Mouse (Mus musculus): ENCODE results near the gene Ctnna3.
"Not testable (repeated sequence)": the region's sequence is repeated elsewhere in the genome, so short reads cannot be mapped to it uniquely, and the experiment has no call there.

The Ctnna3 gene

GRCm38 (mm10) chr10:64571311-64571710 is 1141.4 kb downstream of the Ctnna3 start:
- no peak for DNase-seq (ENCODE audit: low spot score in 2 of 2)

- no peak for DNase-seq (ENCODE audit: low spot score in 2 of 2)
Measured at GRCm38 (mm10) chr10:64588116-64588515, 1158.2 kb downstream of the Ctnna3 start.

GRCm38 (mm10) chr10:64636760-64637159 is 1206.9 kb downstream of the Ctnna3 start:
- DNase-seq (ENCODE audit: low spot score in 2 of 2), result no peak

GRCm38 (mm10) chr10:64639061-64639460 is 1209.2 kb downstream of the Ctnna3 start:
- DNase-seq (ENCODE audit: low spot score in 2 of 2), result no peak

- no peak for DNase-seq (ENCODE audit: low spot score in 2 of 2)
Measured at GRCm38 (mm10) chr10:64641093-64641492, 1211.2 kb downstream of the Ctnna3 start.

- DNase-seq (ENCODE audit: low spot score in 2 of 2), result no peak
Measured at GRCm38 (mm10) chr10:64641576-64641975, 1211.7 kb downstream of the Ctnna3 start.

GRCm38 (mm10) chr10:64643976-64644375 is 1214.1 kb downstream of the Ctnna3 start:
- DNase-seq (ENCODE audit: low spot score in 2 of 2), result no peak

GRCm38 (mm10) chr10:64661190-64661589 is 1231.3 kb downstream of the Ctnna3 start:
- DNase-seq (ENCODE audit: low spot score in 2 of 2), result no peak

- DNase-seq (ENCODE audit: low spot score in 2 of 2), result no peak
Measured at GRCm38 (mm10) chr10:64671469-64671868, 1241.6 kb downstream of the Ctnna3 start.

GRCm38 (mm10) chr10:64675796-64676195 is 1245.9 kb downstream of the Ctnna3 start:
- DNase-seq (ENCODE audit: low spot score in 2 of 2), result no peak

GRCm38 (mm10) chr10:64710017-64710416 is 1280.1 kb downstream of the Ctnna3 start:
- DNase-seq (ENCODE audit: low spot score in 2 of 2), result no peak

- no peak for DNase-seq (ENCODE audit: low spot score in 2 of 2)
Measured at GRCm38 (mm10) chr10:64718036-64718435, 1288.1 kb downstream of the Ctnna3 start.

GRCm38 (mm10) chr10:64735692-64736091 is 1305.8 kb downstream of the Ctnna3 start:
- no peak for DNase-seq (ENCODE audit: low spot score in 2 of 2)

- DNase-seq (ENCODE audit: low spot score in 2 of 2), result no peak
Measured at GRCm38 (mm10) chr10:64736616-64737015, 1306.7 kb downstream of the Ctnna3 start.

- DNase-seq (ENCODE audit: low spot score in 2 of 2), result not testable (repeated sequence)
Measured at GRCm38 (mm10) chr10:64741721-64742120, 1311.8 kb downstream of the Ctnna3 start.

- not testable (repeated sequence) for DNase-seq (ENCODE audit: low spot score in 2 of 2)
Measured at GRCm38 (mm10) chr10:64744099-64744498, 1314.2 kb downstream of the Ctnna3 start.

GRCm38 (mm10) chr10:64748651-64749050 is 1318.8 kb downstream of the Ctnna3 start:
- DNase-seq (ENCODE audit: low spot score in 2 of 2), result no peak

- DNase-seq (ENCODE audit: low spot score in 2 of 2), result no peak
Measured at GRCm38 (mm10) chr10:64750791-64751190, 1320.9 kb downstream of the Ctnna3 start.

- DNase-seq (ENCODE audit: low spot score in 2 of 2), result no peak
Measured at GRCm38 (mm10) chr10:64836315-64836714, 1406.4 kb downstream of the Ctnna3 start.

GRCm38 (mm10) chr10:64861439-64861838 is 1431.5 kb downstream of the Ctnna3 start:
- DNase-seq (ENCODE audit: low spot score in 2 of 2), result no peak

GRCm38 (mm10) chr10:64870888-64871287 is 1441.0 kb downstream of the Ctnna3 start:
- no peak for DNase-seq (ENCODE audit: low spot score in 2 of 2)

GRCm38 (mm10) chr10:64876506-64876905 is 1446.6 kb downstream of the Ctnna3 start:
- no peak for DNase-seq (ENCODE audit: low spot score in 2 of 2)

- DNase-seq (ENCODE audit: low spot score in 2 of 2), result no peak
Measured at GRCm38 (mm10) chr10:64879860-64880259, 1450.0 kb downstream of the Ctnna3 start.

GRCm38 (mm10) chr10:64886946-64887345 is 1457.0 kb downstream of the Ctnna3 start:
- no peak for DNase-seq (ENCODE audit: low spot score in 2 of 2)

All from heart, adult 9 months (tissue).